Comparison of ENCODE assay signal across 9 mouse cellular contexts in the genomic region with DNA sequence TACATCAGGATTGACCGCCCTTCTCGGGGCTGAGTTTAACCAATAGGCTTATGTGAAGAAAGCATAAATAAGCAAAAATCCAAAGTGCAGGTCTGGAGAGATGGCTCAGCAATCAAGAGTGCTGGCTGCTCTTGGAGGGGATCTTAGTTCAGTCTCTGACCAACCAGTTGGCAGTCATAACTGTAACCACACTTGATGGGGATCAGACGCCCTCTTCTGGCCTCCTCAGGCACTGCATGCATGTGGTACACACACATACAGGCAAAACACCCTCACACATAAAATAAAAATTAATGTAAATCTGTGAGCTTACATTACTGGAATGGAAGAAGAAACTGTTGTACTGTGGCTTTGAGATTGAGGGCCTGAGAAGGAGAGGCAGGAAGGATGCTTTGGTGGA. TPM values are rescaled to one million over a fixed set of nuclear protein-coding genes. Genes with fewer than 3 reads are reported as not detected.
DNase-seq lines count a peak whose midpoint lies in the region; ATAC-seq and TF ChIP-seq lines count a peak whose summit lies in the region.
"Had no signal": no experiment of that assay in that cellular context is flagged by ENCODE, and none has a peak within 500 bp of the region (broad histone marks: within the 10 kb centered on the region; RNA-seq: fewer than 3 reads in every experiment).

No protein-coding gene starts in this region.

- no peak for ATAC-seq in granulocyte monocyte progenitor cell, adult 5-6 weeks (replicated peaks; ENCODE audit: poor library complexity, severe bottlenecking)

- TF ChIP-seq CTCF in cerebellum, adult 2 months (IDR thresholded peaks at IDR 0.05; ENCODE audit: borderline replicate concordance, insufficient read depth, low read depth, low read length): peak; percentile 36; the same call in 1 of the 2 replicates

- TF ChIP-seq POLR2A in cerebellum, adult 2 months (IDR thresholded peaks at IDR 0.05; ENCODE audit: borderline replicate concordance, insufficient read depth, low read length): no peak

- no peaks in the 10 kb centered on the region for H3K4me1 ChIP-seq in cerebellum, adult 2 months (ENCODE audit: control insufficient read depth, insufficient read depth, low read length)
- H3K4me1 ChIP-seq: forebrain, embryonic 10.5 days had no signal

- DNase-seq in cerebellum, adult 2 months: no peak
- no peak for DNase-seq in cerebellum, adult 11 months
- DNase-seq in right cerebral cortex, postnatal 14 days: peak; percentile 35
- no peak for DNase-seq in right cerebral cortex, adult 18-20 months
- DNase-seq in kidney, postnatal 36 days: peak; percentile 39 to 74
- peak; percentile 39 for DNase-seq in thymus, postnatal 25 days
- no peak for DNase-seq in adrenal gland, adult 18-20 months (ENCODE audit: low spot score in 2 of 2)

- no peak overlapping the region for H3K27ac ChIP-seq in cerebellum, adult 2 months (ENCODE audit: insufficient read depth, low read length)
- H3K27ac ChIP-seq: forebrain, embryonic 10.5 days had no signal

- no peaks in the 10 kb centered on the region for H3K27me3 ChIP-seq in cerebellum, adult 2 months (ENCODE audit: control insufficient read depth, insufficient read depth, low read length)

- WGBS in cerebellum, adult 2 months: 81% methylated on average over 3 of the region's 3 CpGs

- no peak overlapping the region for H3K4me3 ChIP-seq in cerebellum, adult 2 months (replicated peaks; ENCODE audit: insufficient read depth, low read depth, low read length)
- H3K4me3 ChIP-seq: forebrain, embryonic 10.5 days had no signal

RNA-seq across cellular contexts. Expression of gene Brap, which starts 10.0 kb away (rescaled TPM):
- polyA plus RNA-seq in cerebellum, adult 2 months (2012; rRNA removed): 51.2 and 54.4 TPM in 2 replicates
- 39.4 and 42.1 TPM in 2 replicates for total RNA-seq in granulocyte monocyte progenitor cell, adult 5-6 weeks (2014; fragmentation: Nextera tagmentation)
- total RNA-seq in granulocyte monocyte progenitor cell, adult 5-6 weeks (2017): 50.6 and 56.0 TPM in 2 replicates
- 10 to 100 TPM; 53.5 to 58.7 TPM for total RNA-seq in adrenal gland, adult 18-20 months (2021)

RNA-seq across cellular contexts. Expression of gene Acad10, which starts 10.1 kb away (rescaled TPM):
- 3.6 and 4.0 TPM in 2 replicates for polyA plus RNA-seq in cerebellum, adult 2 months (2012; rRNA removed)
- total RNA-seq in granulocyte monocyte progenitor cell, adult 5-6 weeks (2014; fragmentation: Nextera tagmentation): 1.7 and 2.7 TPM in 2 replicates
- total RNA-seq in granulocyte monocyte progenitor cell, adult 5-6 weeks (2017): 2.1 and 4.5 TPM in 2 replicates
- 10 to 100 TPM; 25.2 to 29.4 TPM for total RNA-seq in adrenal gland, adult 18-20 months (2021)

RNA-seq across cellular contexts. Expression of gene Atxn2, which starts 40.7 kb away (rescaled TPM):
- polyA plus RNA-seq in cerebellum, adult 2 months (2012; rRNA removed): 149 and 165 TPM in 2 replicates
- total RNA-seq in granulocyte monocyte progenitor cell, adult 5-6 weeks (2014; fragmentation: Nextera tagmentation): 73.0 and 98.5 TPM in 2 replicates
- total RNA-seq in granulocyte monocyte progenitor cell, adult 5-6 weeks (2017): 30.9 and 41.5 TPM in 2 replicates
- 100 to 1,000 TPM; 165 to 216 TPM for total RNA-seq in adrenal gland, adult 18-20 months (2021)

RNA-seq across cellular contexts. Expression of gene Acad12, which starts 51.7 kb away (rescaled TPM):
- polyA plus RNA-seq in cerebellum, adult 2 months (2012; rRNA removed): 3.8 and 5.3 TPM in 2 replicates
- 0.84 and 2.5 TPM in 2 replicates for total RNA-seq in granulocyte monocyte progenitor cell, adult 5-6 weeks (2014; fragmentation: Nextera tagmentation)
- 2.7 and 3.3 TPM in 2 replicates for total RNA-seq in granulocyte monocyte progenitor cell, adult 5-6 weeks (2017)
- total RNA-seq in adrenal gland, adult 18-20 months (2021): 10 to 100 TPM; 25.2 to 30.3 TPM

Comparison
In these comparisons a context has a peak if more than half of its experiments do, and no peak if none do; other contexts are left out.
1. DNase-seq: peak in right cerebral cortex, postnatal 14 days (single experiment), kidney, postnatal 36 days (2 of 2) and thymus, postnatal 25 days (single experiment); none in cerebellum, adult 2 months (0 of 2), cerebellum, adult 11 months (single experiment), right cerebral cortex, adult 18-20 months (single experiment) and adrenal gland, adult 18-20 months (0 of 2).
2. RNA of gene Acad10, which starts 10.1 kb away (total RNA-seq): 25.2 to 29.4 TPM in adrenal gland, adult 18-20 months; 1.7 to 4.5 TPM in granulocyte monocyte progenitor cell, adult 5-6 weeks; every median in the first group is over 4 times any median in the second.